Mouse (Mus musculus): ENCODE results near the gene Cpeb2.

DNA sequence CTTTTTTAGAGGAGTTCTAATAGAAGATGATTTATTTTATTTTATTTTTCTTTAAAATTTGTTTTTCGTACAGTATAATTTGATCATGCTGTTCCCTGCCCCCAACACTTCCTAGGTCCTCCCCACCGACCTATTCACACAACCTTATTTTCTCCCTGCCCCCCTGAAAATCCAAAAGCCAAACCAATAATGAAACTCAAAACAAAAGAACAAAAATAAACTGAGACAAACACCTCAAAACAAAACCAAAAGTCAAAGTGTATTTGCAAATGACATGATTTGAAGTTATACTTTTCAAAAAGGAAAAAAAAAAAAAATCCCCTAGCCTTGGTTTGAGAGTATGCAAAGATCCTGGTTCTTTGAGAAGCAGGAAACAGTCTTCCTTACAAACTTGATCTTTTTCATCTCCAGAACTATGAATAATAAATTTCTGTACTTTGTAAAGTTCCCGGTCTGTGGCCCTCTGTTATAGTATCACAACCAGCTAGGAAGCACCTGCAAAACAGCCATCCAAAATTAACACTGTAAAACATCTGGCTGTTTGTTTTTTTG, 91.4 kb downstream of the Cpeb2 start:
- TF ChIP-seq CTCF (IDR thresholded peaks at IDR 0.05; ENCODE audit: borderline replicate concordance, insufficient read depth, low read length) (no peak), POLR2A (IDR thresholded peaks at IDR 0.05; ENCODE audit: low read depth, low read length) (no peak)
